Mouse (Mus musculus): ENCODE measurements around the gene Pigq. TPM values are rescaled to one million over a fixed set of nuclear protein-coding genes. Genes with fewer than 3 reads are reported as not detected.
A peak's percentile ranks its signal among the peaks of the same experiment; 100 is the strongest.

The Pigq gene
- polyA plus RNA-seq, 1 experiment, result 117 TPM

DNA sequence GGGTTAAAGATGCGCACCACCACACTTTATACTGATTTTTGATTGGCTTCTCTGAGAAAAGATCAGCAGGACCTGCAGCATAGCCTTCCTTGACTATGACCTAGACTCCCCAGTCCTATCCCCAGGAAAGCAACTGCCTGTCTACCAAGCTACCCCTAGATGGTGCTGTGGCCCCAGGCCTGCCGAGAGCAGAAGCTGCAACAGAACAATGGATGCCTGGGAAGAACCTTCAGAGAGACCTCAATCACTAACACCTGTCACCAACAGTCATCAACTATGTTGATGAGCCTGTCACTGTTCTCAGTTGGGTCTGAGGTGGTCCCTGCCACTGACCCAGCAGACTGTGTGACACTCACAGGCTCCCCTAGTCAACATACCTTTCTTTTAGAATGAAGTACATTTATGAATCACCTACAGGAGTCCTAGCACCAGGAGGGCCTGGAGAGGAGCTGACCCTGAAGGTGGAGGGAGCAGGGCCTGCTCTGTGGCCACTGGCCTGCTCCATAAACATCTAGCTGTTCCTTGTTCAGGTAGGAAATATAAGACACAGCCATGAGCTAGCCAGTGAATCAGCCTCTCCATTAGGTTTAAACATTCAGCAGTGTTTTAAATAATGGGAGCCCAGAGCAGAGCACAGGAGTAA, 50.6 kb downstream of the Pigq start:
- TF ChIP-seq POLR2A (IDR thresholded peaks at IDR 0.05; ENCODE audit: borderline replicate concordance, extremely low read depth, insufficient read depth, insufficient read length, poor library complexity, severe bottlenecking), result no peak
- peak; percentile 95 for TF ChIP-seq CTCF (IDR thresholded peaks at IDR 0.05; ENCODE audit: borderline replicate concordance, extremely low read depth, insufficient read depth, insufficient read length)
- DNase-seq (ENCODE audit: low read depth), result peak; percentile 90

DNA sequence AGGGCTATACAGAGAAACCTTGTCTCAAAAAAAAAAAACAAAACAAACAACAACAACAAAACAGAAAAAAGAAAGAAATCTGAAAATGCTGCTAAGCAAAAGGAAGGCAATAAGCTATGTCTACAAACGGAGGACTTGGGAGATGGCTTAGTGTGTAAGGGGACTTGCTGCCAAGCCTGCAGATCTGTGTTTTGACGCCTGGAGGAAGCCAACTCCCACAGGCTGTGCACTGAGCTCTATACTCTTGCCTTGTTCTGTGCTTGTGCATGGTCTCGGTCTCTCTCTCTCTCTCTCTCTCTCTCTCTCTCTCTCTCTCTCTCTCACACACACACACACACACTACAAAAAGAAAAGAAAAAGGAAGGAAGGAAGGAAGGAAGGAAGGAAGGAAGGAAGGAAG, 55.9 kb downstream of the Pigq start:
- DNase-seq (ENCODE audit: low read depth), result no peak
- TF ChIP-seq CTCF (IDR thresholded peaks at IDR 0.05; ENCODE audit: borderline replicate concordance, extremely low read depth, insufficient read depth, insufficient read length) (no peak), POLR2A (IDR thresholded peaks at IDR 0.05; ENCODE audit: borderline replicate concordance, extremely low read depth, insufficient read depth, insufficient read length, poor library complexity, severe bottlenecking) (no peak)

DNA sequence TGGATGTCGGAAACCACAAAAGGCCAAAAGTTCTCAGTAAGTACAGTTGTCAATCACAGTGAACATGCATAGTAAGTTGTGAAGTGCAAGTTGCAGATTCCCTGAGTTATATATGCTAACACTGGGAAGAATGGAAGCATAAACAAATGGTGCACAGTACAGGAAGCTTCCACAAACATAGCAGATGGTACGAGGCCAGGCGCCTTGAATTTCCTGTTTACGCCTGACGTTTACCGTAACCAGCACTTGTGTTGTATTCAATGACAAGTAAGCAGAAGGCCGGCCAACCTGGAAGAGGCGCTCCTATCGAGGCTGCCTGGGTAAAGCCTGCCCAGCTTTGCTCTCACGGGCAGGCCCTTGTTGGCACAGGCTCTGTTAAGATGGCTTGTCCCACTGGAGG, 57.3 kb downstream of the Pigq start:
- no peak for DNase-seq (ENCODE audit: low read depth)

DNA sequence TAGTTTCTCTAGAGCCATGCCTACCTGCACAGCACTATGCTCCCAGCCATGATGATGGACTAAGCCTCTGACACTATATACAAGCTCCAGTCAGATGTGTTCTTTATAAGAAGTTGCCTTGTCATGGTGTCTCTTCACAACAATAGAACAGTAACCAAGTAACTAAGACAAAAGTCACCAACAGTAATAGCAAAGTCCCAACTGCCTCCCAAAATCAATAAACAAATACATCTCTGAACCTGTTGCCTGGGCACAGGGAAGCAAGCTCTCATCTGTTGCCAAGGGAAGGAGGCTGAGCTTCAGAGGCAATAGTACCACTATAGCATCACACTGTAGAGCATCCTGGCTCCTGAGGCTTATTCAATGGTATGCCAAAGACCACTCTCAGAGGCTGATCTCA, 57.9 kb downstream of the Pigq start:
- DNase-seq (ENCODE audit: low read depth), result no peak
- TF ChIP-seq CTCF (IDR thresholded peaks at IDR 0.05; ENCODE audit: borderline replicate concordance, extremely low read depth, insufficient read depth, insufficient read length) (no peak), POLR2A (IDR thresholded peaks at IDR 0.05; ENCODE audit: borderline replicate concordance, extremely low read depth, insufficient read depth, insufficient read length, poor library complexity, severe bottlenecking) (no peak)

More for the DNA sequence above, 57.3 kb downstream of the Pigq start:
- TF ChIP-seq POLR2A (IDR thresholded peaks at IDR 0.05; ENCODE audit: borderline replicate concordance, extremely low read depth, insufficient read depth, insufficient read length, poor library complexity, severe bottlenecking) (no peak), CTCF (IDR thresholded peaks at IDR 0.05; ENCODE audit: borderline replicate concordance, extremely low read depth, insufficient read depth, insufficient read length) (no peak)

DNA sequence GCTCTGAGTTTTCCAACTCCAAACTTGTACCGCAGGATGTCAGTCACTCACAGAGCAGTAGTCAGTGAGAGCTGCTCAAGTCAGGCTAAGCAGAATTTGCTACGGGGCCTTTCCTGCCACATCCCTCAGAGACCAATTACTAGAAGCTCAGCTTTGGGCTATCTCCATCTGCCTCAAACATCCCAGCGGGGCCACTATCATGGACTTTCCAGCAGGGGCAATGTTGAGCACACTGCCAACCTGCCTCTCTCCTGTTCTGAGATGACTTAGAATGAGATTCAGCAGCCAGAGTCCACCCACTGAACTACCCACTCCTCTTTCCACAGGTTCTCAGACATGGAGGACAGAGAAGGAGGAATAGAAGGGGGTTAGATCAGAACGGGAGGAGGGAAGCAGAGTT, 59.1 kb downstream of the Pigq start:
- peak; percentile 48; the same call in 1 of the 2 replicates for TF ChIP-seq CTCF (IDR thresholded peaks at IDR 0.05; ENCODE audit: borderline replicate concordance, extremely low read depth, insufficient read depth, insufficient read length)
- no peak for TF ChIP-seq POLR2A (IDR thresholded peaks at IDR 0.05; ENCODE audit: borderline replicate concordance, extremely low read depth, insufficient read depth, insufficient read length, poor library complexity, severe bottlenecking)
- no peak for DNase-seq (ENCODE audit: low read depth)

DNA sequence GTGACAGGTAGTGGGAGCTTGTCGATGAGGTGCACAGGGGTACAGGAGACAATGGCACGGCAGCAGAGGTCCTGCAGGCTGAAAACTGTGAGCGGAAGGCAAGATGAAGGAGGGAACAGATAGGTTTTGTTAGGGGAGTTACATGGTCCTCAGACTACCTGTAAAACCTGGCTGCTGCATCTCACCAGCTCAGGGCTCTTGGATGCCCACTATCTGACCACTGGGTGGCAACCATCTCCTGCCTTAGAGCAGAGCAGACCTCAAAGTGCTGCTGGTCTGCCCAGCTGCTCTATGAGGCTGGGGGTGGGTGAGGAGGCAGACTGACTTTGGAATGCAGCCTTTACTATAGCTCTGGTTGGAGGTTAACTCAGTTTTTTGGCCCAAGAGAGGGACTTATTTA, 60.9 kb downstream of the Pigq start:
- no peak for DNase-seq (ENCODE audit: low read depth)
- no peak for TF ChIP-seq CTCF (IDR thresholded peaks at IDR 0.05; ENCODE audit: borderline replicate concordance, extremely low read depth, insufficient read depth, insufficient read length)
- no peak for TF ChIP-seq POLR2A (IDR thresholded peaks at IDR 0.05; ENCODE audit: borderline replicate concordance, extremely low read depth, insufficient read depth, insufficient read length, poor library complexity, severe bottlenecking)

DNA sequence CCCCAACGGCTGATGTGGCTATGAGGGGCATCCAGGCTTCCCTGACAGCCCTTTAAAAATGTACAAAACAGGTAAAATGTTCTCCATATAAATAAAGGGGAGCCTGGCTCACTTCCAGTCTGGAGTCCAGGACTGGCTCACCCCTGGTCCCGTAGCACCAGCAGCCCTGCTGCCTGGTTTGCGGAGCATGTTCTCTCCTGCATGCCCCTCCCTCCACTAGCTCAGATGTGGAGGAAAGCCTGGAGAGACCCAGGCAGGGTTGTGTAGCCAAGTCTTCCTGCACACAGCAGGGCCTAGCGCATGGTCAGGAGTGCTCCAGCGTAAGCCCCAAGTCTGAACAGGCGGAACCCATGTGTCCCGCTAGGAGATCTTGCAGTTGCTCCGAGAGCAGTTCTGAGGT, 61.5 kb downstream of the Pigq start:
- DNase-seq (ENCODE audit: low read depth), result no peak
- TF ChIP-seq POLR2A (IDR thresholded peaks at IDR 0.05; ENCODE audit: borderline replicate concordance, extremely low read depth, insufficient read depth, insufficient read length, poor library complexity, severe bottlenecking), result no peak
- no peak for TF ChIP-seq CTCF (IDR thresholded peaks at IDR 0.05; ENCODE audit: borderline replicate concordance, extremely low read depth, insufficient read depth, insufficient read length)

DNA sequence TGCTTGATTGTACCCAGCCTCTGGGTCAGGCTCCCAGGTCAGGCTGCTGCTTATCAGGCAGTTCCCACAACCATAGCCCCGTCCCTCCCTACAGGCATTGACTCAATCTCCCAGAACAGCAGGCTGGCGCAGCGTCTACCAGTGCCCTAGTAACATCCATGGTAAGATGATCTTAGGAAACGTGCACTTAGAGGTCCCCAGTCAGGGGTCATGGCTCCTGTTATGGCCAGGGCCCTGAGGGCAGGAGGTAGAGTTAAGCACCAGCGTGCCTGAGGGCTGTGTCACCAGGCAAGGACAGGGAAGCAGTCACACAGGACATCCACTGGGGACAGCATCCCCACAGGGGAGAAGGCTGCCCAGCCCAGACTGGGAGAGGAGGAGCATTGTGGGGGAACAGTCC, 62.4 kb downstream of the Pigq start:
- TF ChIP-seq CTCF (IDR thresholded peaks at IDR 0.05; ENCODE audit: borderline replicate concordance, extremely low read depth, insufficient read depth, insufficient read length) (no peak), POLR2A (IDR thresholded peaks at IDR 0.05; ENCODE audit: borderline replicate concordance, extremely low read depth, insufficient read depth, insufficient read length, poor library complexity, severe bottlenecking) (no peak)
- DNase-seq (ENCODE audit: low read depth), result no peak

DNA sequence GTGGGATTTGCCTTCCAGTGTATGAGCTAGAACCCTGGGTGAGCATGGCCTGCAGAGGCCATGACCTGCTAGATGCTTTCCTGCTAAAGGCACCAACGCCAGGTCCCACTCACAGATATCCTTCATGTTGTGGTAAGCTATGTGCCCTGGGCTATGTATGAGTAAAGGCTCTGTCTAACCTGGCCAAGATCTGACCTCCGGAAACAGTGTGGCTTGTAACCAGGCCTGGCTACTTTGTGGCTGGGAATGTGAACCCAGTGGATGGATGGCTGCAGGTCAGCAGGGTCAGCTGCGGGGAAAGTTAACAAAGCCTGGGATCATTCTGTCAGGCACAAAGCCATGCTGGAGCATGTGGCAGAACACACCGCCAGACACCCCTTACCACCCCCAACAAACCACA, 63.0 kb downstream of the Pigq start:
- TF ChIP-seq CTCF (IDR thresholded peaks at IDR 0.05; ENCODE audit: borderline replicate concordance, extremely low read depth, insufficient read depth, insufficient read length) (no peak), POLR2A (IDR thresholded peaks at IDR 0.05; ENCODE audit: borderline replicate concordance, extremely low read depth, insufficient read depth, insufficient read length, poor library complexity, severe bottlenecking) (no peak)
- no peak for DNase-seq (ENCODE audit: low read depth)

DNA sequence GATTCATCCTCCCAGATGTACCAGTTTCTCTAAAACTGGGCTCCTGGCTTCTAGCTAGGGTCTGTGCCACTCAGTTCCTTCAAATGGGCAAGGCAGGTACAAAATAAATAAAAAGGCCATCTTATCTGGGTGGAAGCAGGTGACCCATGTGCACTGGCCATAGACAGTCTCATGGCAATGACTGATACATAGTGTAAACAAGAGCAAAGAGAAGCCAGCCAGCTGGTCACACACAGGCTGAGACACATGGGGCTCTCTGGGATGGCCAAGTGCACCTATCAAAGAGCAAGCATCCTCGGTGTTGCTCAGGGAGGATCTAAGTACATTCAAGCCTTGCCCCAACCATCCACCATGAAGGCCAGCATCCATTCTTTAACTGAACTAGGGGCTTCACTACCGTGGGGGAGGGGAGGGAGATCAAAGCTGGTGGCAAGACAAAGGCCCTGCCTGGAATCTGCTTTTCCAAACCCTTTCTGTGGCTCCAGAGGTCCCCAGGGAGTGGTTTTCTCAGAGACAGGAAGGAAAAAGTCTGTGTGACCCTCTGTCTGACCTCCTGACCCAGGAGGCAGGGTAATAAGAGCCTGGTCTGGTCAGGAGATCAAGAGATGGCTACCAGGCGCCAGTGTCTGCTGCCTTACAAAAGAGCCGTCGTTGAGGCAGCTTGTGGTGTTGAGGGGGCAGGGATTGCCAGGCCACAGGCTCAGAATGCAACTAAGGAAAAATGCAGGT, 63.7 kb downstream of the Pigq start:
- DNase-seq (ENCODE audit: low read depth), result no peak
- TF ChIP-seq POLR2A (IDR thresholded peaks at IDR 0.05; ENCODE audit: borderline replicate concordance, extremely low read depth, insufficient read depth, insufficient read length, poor library complexity, severe bottlenecking) (no peak), CTCF (IDR thresholded peaks at IDR 0.05; ENCODE audit: borderline replicate concordance, extremely low read depth, insufficient read depth, insufficient read length) (no peak)

DNA sequence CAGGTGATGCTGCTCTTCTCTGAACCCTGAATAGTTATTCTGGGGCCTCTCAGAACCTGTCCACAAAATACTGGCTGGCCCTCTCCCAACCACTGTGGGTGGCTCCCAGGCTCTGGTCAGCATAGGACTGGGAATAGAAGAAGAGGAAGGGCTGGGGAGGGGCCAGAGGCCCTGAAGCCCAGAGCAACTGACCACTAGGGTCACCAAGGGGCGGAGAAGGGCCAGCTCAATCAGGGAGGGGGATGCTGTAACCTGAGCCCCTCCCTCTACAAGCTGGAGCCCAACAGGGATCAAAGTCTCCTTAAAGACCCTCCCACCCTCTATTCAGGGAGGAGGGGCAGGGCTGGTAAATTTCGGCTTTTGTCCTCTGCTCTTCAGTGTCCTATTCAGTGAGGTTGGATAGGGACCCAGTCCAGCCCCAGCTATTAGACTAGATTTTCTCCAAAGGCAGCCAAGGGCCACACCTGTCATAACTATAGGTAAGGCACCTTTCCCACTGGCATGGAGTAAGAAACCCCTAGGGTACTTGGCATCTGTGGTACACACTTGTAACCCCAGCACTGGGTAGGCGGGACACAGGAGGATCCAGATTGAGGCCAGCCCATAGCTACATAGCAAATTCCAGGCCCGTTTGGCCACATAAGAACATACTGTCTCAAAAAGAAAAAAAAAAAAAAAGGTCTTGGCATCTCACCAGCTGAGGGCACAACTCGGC, 64.4 kb downstream of the Pigq start, which contains the start of gene Wfikkn1:
Gene Wfikkn1, minus strand, starts transcription at position 663 of the 715 bp plus-strand sequence.
- TF ChIP-seq CTCF (IDR thresholded peaks at IDR 0.05; ENCODE audit: borderline replicate concordance, extremely low read depth, insufficient read depth, insufficient read length), result no peak
- TF ChIP-seq POLR2A (IDR thresholded peaks at IDR 0.05; ENCODE audit: borderline replicate concordance, extremely low read depth, insufficient read depth, insufficient read length, poor library complexity, severe bottlenecking), result no peak
- DNase-seq (ENCODE audit: low read depth), result no peak
